Mouse (Mus musculus): ENCODE data around the gene Cass4.

DNA sequence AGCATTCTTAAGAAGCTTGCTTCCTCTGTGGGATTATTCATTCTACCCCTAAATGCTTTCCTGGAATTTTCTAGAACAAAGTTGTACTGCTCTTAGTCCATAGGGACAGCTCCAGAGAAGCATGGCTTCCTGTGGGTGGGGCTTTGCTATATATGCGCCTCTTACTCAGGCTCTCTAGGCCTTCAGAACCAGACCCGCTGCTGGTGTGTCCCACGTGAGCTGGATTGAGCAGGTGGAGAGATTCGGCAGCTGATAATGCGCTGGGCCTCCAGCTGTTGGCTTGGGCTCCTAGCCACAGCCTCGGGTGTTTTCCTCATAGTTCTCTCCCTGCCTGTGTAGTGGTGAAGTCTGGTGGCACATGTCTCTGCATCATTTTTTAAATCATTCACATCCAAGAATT, 57.0 kb downstream of the Cass4 start:
- no peak for TF ChIP-seq CTCF (IDR thresholded peaks at IDR 0.05; ENCODE audit: low read depth, low read length)
- no peak for TF ChIP-seq POLR2AphosphoS5 (IDR thresholded peaks at IDR 0.05; ENCODE audit: insufficient replicate concordance, low read depth, low read length)
- no peak for TF ChIP-seq GATA1 (IDR thresholded peaks at IDR 0.05; ENCODE audit: borderline replicate concordance, low read length)

Measured in G1E (cell line).